Mouse (Mus musculus) CD8-positive naive resting alpha-beta T cell, adult 2 months (primary cell): ENCODE results near the gene Fbrs.
"Not testable (repeated sequence)": the region's sequence is repeated elsewhere in the genome, so short reads cannot be mapped to it uniquely, and the experiment has no call there.

Source experiments
- DNase-seq, 2 experiments: peaks; one replicate each; pipeline ENCODE4 v3.0.0; 2022; ENCODE audit warnings: low read depth in 2 of 2, low spot score in 2 of 2

Fbrs gene

GRCm38 (mm10) chr7:127475186-127475740 is 3.7 kb upstream of the Fbrs start:
- no peak for DNase-seq

GRCm38 (mm10) chr7:127476336-127476735 is 2.7 kb upstream of the Fbrs start:
- no peak for DNase-seq

GRCm38 (mm10) chr7:127476855-127477254 is 2.1 kb upstream of the Fbrs start:
- no peak for DNase-seq

- DNase-seq, result peak; percentile 98 to 99
These were observed 1.0 kb upstream of the Fbrs start for GRCm38 (mm10) chr7:127477687-127478634.

GRCm38 (mm10) chr7:127479318-127480225 is 573 bp downstream of the Fbrs start:
- DNase-seq, result peak in 1 of 2 experiments; percentile 4

- DNase-seq, result peak; percentile 66 to 74
These were observed 1.3 kb downstream of the Fbrs start for GRCm38 (mm10) chr7:127480321-127480720.

- DNase-seq, result no peak
These were observed 6.4 kb downstream of the Fbrs start for GRCm38 (mm10) chr7:127485416-127485815.

- DNase-seq, result not testable (repeated sequence)
These were observed 9.4 kb downstream of the Fbrs start for GRCm38 (mm10) chr7:127488364-127488763.

GRCm38 (mm10) chr7:127489982-127490381 is 11.0 kb downstream of the Fbrs start:
- DNase-seq, result no peak

GRCm38 (mm10) chr7:127491846-127492245 is 12.8 kb downstream of the Fbrs start:
- no peak for DNase-seq

- DNase-seq, result no peak
These were observed 15.6 kb downstream of the Fbrs start for GRCm38 (mm10) chr7:127494648-127495047.

- DNase-seq, result no peak
These were observed 18.4 kb downstream of the Fbrs start for GRCm38 (mm10) chr7:127497382-127497781.

GRCm38 (mm10) chr7:127498407-127498806 is 19.4 kb downstream of the Fbrs start:
- peak in 1 of 2 experiments; percentile 50 for DNase-seq

- no peak for DNase-seq
These were observed 29.3 kb downstream of the Fbrs start for GRCm38 (mm10) chr7:127508291-127508690.

- DNase-seq, result not testable (repeated sequence)
These were observed 30.8 kb downstream of the Fbrs start for GRCm38 (mm10) chr7:127509830-127510229.

- no peak for DNase-seq
These were observed 32.2 kb downstream of the Fbrs start for GRCm38 (mm10) chr7:127511241-127511640.

GRCm38 (mm10) chr7:127511808-127512230 is 32.8 kb downstream of the Fbrs start, which contains the start of gene Srcap:
Srcap (plus strand) TSS chr7:127511983.
- DNase-seq, result peak; percentile 96

- DNase-seq, result peak; percentile 88 to 90
These were observed 33.4 kb downstream of the Fbrs start for GRCm38 (mm10) chr7:127512231-127513015.

- peak; percentile 16 to 35 for DNase-seq
These were observed 34.0 kb downstream of the Fbrs start for GRCm38 (mm10) chr7:127513016-127513390.

- DNase-seq, result no peak
These were observed 34.8 kb downstream of the Fbrs start for GRCm38 (mm10) chr7:127513781-127514180.
